Mouse (Mus musculus): Measurements from ENCODE around the gene Obox7. TPM values are rescaled to one million over a fixed set of nuclear protein-coding genes. Genes with fewer than 3 reads are reported as not detected.

Obox7 gene
- not detected in 2 replicates for polyA plus RNA-seq (2012; ENCODE audit: low replicate concordance)

DNA sequence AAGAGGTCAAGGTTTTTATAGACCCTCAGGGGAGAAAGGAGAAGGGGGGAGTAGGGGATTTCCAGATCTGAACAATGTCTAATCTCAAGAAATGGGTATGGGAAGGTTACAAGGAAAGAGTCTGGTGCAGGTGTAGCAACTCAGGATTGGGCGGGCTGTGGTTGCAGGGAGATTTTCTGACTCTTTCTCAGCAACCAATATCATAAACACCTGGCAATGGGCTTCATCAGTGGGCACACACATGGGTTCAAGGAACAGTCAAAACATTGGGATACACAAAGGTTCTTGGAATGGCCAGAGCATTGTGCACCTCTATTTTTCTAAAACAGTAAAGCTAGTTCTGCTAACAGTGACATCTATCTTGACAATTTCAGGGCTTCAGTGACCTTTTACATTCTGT is at the start of gene Obox7:
Gene Obox7, plus strand, starts transcription at position 301 of the 400 bp plus-strand sequence.

Other genes starting within 250 kb of the Obox7 start
- gene Sult2a8, start 212.7 kb upstream of the Obox7 start, polyA plus RNA-seq (2012; ENCODE audit: low replicate concordance), result not detected in 2 replicates
- not detected in 2 replicates for gene Sult2a7, start 165.3 kb upstream of the Obox7 start, polyA plus RNA-seq (2012; ENCODE audit: low replicate concordance)
- not detected in 2 replicates for gene Vmn1r90, start 96.0 kb upstream of the Obox7 start, polyA plus RNA-seq (2012; ENCODE audit: low replicate concordance)